Mouse (Mus musculus) myocyte (in vitro differentiated cells): ENCODE measurements around the gene Cdk17.

Experiments
- CEBPB ChIP-seq: IDR thresholded peaks from 2 replicates; pipeline ENCODE4 v1.6.1; 2011; ENCODE audit warnings: mild to moderate bottlenecking, moderate library complexity; ENCODE audit not compliant: poor library complexity, insufficient read depth, severe bottlenecking
- MAX ChIP-seq: IDR thresholded peaks from one replicate; pipeline ENCODE4 v1.6.1; 2011; ENCODE audit warnings: low read depth, mild to moderate bottlenecking, control low read depth
- POLR2A ChIP-seq: IDR thresholded peaks from one replicate; pipeline ENCODE4 v1.6.1; 2011; ENCODE audit warnings: low read depth, mild to moderate bottlenecking, control low read depth, moderate library complexity; ENCODE audit not compliant: insufficient read length
- REST ChIP-seq: IDR thresholded peaks from one replicate; pipeline ENCODE4 v1.6.1; 2011; ENCODE audit warnings: mild to moderate bottlenecking, control low read depth, moderate library complexity; ENCODE audit not compliant: insufficient read depth, insufficient read length
- TCF12 ChIP-seq: IDR thresholded peaks from one replicate; pipeline ENCODE4 v1.6.1; 2011; ENCODE audit warnings: mild to moderate bottlenecking, control low read depth; ENCODE audit not compliant: poor library complexity, insufficient read depth, severe bottlenecking
- USF1 ChIP-seq: IDR thresholded peaks from one replicate; pipeline ENCODE4 v1.6.1; 2011; ENCODE audit warnings: low read depth, mild to moderate bottlenecking, control low read depth, moderate library complexity

DNA sequence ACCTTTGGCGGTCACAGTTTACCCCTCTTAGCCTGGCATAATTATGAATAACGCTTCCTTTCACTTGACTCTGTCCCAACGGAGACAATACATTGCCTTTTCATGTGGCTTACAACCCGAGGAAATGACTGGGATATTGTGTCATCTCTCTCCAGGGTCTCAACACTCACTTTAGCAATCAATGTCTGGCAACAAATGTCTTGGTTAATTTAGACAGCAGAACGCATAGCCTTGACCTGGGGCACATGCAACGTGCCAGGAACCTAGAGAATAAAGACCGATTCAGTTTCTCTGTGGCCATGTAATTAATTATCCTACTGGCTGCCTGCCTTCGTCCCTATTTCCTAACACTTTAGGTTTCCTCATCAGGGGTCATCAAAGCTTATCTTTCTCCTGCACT lies 49.3 kb upstream of the Cdk17 start:
- TF ChIP-seq POLR2A: no peak
- TF ChIP-seq CEBPB: no peak
- no peak for TF ChIP-seq TCF12
- no peak for TF ChIP-seq USF1
- TF ChIP-seq MAX: no peak
- TF ChIP-seq REST: no peak
